Mouse (Mus musculus): ENCODE results near the gene Esyt2.

Gene Esyt2

DNA sequence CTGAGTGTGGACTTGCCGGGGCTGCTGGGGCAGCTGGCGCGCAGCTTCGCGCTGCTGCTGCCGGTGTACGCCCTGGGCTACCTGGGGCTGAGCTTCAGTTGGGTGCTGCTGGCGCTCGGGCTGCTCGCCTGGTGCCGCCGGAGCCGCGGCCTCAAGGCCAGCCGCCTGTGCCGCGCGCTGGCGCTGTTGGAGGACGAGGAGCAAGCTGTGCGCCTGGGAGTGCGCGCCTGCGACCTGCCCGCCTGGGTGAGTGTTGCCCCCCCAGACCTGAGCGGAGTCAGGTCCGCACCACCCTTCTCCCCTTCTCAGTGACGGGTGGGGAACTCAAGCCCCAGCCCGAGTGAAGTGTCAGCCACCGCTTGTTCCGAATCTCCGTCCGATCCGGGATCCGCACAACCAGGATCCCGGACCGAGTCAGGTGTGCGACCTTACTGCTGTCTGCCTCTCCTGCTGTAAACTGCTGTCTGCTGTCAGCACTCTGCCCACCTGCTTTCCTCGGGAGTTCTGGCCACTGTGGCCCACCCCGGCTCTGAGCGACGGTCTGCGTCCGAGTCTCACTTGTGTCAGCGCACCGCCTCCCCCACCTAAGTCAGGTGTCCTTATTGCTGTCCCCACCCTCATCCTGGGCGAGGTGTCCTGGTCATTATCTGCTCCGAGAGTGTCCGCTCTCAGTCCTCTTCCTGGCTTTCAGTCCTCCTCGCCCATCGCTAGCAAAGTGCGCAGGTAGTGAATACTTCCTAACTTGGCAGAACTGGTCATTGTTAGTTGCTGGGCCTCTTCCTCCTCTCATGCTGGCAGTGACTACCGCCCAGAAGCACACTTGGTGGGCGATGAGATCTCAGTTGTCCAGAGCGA is 658 bp downstream of the Esyt2 start:
- no peak for DNase-seq

GRCm38 (mm10) chr12:116282856-116283255 is 1.9 kb downstream of the Esyt2 start:
- DNase-seq = no peak

DNA sequence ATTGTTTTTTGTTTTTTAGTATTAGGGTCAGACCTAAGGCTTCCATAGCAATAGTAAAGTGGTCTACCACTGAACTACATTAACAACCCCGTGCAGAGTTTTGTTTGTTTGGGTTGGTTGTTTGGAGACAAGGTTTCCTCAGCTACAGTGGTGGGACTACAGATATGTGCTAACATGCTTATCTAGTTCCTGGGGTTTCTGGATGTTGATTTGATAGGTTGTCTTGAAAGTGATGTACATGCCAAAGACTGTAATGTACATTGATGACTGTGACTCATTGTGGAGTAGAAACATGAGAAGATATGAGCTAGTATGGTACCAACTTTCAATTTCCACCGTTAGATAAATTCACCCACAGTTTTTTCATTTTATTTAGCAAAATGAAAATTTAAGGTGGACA is 2.5 kb downstream of the Esyt2 start:
- no peak for DNase-seq

DNA sequence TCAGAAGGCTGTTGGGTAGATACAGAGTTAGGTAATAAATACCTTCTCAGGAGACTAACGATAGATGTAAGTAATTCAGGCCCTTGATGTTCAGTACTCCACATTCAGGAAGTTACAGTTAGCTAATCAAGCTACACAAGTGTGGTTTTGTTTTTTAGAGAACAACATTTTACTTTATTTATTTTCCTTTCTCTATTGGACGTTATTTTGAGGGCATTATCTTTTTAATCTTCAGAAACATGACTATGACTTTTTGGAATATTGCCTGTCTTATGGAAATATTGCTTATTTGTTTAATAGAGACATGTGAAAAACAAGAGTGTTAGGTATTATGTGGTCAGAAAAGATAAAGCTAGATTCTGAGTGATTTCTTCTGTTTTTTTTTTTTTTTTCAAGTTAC is 12.2 kb downstream of the Esyt2 start:
- no peak for DNase-seq

GRCm38 (mm10) chr12:116293599-116294292 is 12.8 kb downstream of the Esyt2 start:
- no peak for DNase-seq

GRCm38 (mm10) chr12:116299906-116300305 is 18.9 kb downstream of the Esyt2 start:
- no peak for DNase-seq

DNA sequence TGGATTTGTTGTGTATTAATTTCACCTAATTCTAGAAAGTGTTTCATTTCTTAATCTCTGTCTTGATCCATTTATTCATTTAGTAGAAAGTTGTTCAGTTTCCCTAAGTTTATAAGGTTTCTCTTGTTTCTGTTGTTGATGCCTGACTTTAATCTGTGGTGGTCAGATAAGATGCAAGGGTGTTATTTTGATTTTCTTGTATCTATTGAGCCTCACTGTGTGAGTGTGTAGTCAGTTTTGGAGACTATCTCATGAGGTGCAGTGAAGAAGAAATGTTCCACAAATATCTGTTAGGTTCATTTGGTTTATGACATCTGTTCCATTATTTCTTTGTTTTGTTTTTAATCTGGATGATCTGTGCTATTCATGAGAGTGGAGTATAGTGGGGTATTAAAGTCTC is 21.2 kb downstream of the Esyt2 start:
- DNase-seq = no peak

DNA sequence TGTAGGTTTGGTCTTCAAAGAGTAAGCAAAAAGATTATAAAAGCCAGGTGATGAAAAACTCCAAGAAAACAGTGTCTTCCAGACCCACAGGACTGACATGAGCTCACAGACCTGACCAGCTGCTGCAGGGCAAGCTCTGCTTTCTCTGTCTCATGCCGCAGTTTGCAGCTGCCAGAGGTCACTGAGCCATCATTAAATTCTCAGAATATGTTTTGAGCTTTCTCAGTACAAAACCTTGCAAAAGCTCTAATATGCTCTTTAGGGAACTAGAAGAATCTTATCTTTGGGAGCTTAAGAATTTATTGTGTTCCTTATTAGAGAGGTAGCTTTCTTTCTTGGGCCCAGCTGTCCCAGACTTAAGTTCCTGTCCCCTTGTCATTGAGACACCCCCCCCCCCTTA is 25.0 kb downstream of the Esyt2 start:
- no peak for DNase-seq

GRCm38 (mm10) chr12:116307870-116308269 is 26.9 kb downstream of the Esyt2 start:
- DNase-seq = no peak

- DNase-seq = no peak
Measured at GRCm38 (mm10) chr12:116308612-116309011, 27.6 kb downstream of the Esyt2 start.

DNA sequence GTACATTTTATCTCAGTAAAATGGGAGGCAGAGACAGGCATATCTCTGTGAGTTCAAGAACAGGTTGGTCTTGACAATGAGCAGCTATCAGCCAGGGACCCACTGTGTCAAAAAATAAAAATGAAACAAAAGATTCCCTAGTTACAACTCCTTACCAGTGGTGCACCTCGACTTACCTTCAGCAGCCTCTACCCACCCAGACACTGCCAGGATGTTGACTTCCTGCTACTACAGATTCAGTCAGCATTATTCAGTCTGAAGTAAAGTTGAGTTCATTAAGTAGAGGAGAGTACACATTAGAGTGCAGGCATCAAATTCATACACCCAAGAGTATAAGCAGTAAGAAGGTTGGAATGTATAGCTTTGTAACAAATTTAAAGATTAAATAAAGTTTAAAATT is 32.8 kb downstream of the Esyt2 start:
- no peak for DNase-seq

GRCm38 (mm10) chr12:116315498-116315897 is 34.5 kb downstream of the Esyt2 start:
- peak; percentile 29 for DNase-seq

- no peak for DNase-seq
Measured at GRCm38 (mm10) chr12:116317818-116318217, 36.8 kb downstream of the Esyt2 start.

DNA sequence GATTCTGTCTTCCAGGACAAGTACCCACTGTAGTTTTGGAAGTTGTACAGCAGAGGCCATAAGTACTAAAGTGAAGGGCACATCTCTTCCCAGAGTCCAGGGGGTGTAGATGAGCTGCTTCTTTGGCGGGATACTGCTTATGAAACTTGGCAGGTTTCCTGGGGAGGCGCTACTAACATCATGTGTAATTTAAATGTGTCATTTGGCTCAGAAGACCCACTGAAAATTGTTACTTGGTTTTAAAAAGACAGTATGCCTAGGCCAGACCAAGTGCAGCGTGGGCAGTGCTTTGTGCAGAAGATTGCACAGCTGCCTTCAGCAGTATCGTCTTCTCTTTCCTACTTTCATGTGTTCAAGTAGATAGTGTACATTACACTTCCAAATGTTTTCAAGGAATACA is 44.5 kb downstream of the Esyt2 start:
- no peak for DNase-seq

DNA sequence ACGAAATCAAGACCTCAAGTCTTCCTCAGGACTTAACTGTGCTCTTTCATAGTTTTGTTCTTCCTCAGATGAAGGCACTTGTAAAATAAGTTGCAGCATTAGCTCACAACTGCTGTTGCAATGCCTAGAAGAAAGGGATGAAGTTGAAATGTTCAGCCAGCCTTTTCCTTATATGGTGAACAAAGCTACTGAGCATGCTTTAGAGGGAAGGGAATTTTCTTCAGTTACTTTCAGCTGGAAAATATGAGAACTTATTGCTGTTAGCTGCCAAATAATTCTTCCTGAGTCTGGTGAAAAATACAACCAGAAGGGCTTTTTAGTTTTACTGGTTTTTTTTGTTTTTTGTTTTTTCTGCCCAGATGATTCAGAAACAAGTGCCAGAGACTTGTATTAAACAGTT is 45.2 kb downstream of the Esyt2 start:
- no peak for DNase-seq

DNA sequence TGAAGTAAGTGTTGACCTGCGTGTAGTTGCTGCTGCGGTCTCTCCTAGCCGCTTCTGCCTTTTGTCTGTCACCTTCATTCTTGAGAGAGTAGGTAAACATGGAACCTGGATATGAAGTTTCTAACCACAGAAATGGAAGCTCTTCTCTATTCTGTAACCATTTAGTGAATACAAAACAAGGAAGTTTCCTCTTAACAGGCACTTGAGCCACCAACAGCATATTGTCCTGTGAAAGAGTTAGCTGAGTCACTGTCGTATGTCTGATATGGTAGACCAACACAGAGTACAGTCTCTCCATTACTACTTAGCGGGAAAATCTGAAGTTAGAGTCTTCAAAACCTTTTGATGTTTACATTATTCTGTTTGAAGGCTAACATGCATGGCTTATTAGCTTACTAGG is 53.3 kb downstream of the Esyt2 start:
- DNase-seq = no peak

- DNase-seq = no peak
Measured at GRCm38 (mm10) chr12:116340160-116340559, 59.2 kb downstream of the Esyt2 start.

DNA sequence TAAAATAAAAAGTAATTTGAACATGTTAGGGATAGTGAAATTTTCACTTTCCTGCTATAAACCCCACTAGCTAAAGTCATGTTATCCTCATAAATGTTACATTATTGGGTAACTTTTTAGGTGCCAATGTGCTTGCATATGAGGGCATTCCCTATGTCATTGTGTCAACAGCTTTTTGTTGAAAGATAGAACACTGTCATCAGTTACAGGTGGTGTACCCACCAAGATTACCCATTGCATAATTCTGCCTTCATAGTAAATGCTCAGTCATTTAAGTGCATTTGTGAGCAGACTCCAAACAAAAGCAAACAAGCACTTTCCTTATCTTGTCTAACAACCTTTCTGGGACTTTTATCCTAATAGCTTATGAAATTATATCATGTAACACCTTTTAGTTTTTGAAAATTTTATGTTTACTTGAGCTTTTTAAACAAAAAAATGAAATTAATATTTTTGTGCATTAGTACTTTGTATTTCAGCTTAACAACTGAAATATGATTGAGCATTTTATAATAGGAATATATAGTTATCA is 67.8 kb downstream of the Esyt2 start:
- DNase-seq = no peak

DNA sequence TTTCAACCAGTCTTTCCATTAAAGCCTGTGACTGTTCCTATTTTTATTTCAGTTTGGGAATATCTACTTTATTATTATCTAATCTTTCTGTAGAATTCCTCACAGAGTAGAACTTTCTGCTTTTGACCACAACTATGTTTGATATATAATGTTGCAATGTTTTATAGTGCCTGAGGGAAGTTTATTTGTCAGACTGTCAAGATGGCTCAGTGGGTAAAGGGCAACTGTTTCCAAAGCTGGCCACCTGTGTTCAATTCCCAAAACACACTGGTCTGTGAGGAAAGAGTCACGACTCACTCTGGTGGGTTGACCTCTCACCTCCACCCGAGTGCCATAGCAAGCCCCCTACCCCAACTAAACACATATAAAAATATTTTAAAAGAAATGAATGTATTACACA is 68.4 kb downstream of the Esyt2 start:
- no peak for DNase-seq

- DNase-seq = no peak
Measured at GRCm38 (mm10) chr12:116351022-116351421, 70.0 kb downstream of the Esyt2 start.

DNA sequence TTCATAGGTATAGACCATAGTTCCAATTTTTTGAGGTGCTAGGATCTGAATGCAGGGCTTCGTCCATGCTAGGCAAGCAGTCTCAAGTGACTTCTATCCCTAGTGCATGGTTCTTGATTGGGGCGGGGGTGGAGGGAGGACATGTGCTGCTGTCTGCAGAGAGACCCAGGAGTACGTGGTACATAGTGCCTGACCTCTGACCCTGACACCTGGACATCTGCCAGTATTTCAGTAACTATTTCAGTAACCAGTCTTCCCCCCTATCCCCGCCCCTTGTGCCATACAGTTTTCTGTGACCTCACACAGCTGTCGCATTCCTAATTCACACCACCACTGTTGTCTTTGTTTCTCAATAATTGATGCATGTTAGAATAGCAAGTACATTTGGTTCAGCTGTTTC is 71.4 kb downstream of the Esyt2 start:
- DNase-seq = no peak

DNA sequence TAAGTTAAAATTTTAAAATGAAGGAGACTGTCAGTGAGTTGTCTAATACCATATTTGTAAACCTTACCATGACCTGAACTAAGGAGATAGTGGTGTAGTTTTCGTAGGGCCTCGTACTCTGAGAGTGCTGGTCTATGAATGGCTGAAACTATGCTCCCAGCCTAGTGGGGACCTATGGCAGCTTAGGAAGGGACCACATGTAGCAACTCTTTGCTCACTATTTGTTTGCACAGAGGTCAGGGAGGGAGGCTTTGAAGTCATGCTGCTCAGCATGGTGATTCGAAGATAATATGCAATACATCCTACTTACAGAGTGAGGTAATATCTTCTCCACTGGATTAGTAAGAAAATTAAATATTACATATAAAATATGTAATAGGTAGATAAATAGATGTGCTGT is 73.7 kb downstream of the Esyt2 start:
- no peak for DNase-seq

DNA sequence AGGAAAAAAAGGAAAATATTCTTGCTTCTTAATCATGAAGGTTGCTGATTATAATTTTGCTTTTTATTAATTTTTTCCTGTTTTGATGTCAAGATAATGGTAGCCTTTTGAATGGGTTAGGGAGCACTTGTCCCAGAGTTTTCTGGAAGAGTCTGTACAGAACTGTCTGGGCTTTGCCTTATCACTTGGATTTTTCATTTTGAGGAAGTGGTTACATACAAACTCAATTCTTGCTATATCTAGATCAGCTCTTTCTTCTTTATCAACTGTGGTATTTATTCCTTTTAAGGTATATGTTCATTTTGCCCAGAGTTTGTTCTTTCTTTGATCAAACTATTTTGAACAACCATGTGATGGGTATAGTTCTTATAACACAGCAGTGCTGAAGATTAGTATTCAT is 81.1 kb downstream of the Esyt2 start:
- no peak for DNase-seq

DNA sequence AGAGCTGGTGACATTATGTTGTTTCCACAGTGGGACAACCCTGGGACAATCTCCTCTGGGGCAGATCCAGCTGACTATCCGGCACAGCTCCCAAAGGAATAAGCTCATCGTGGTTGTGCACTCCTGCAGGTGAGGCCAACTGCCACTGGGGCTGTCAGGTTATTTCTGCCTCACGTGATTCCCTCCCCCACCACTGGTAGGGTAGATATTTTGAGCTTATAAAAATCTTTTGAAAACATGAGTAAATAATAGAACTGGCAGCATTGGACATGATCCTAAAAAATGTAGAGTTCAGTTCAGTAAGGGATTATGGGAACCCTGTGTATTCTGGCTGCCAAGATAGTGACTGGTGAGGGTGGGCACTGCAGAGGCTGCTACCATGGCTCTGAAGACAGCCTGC is 85.9 kb downstream of the Esyt2 start:
- DNase-seq = no peak
